Mouse (Mus musculus): ENCODE measurements around the gene Sostdc1. TPM values are rescaled to one million over a fixed set of nuclear protein-coding genes. Genes with fewer than 3 reads are reported as not detected.

The Sostdc1 gene
- polyA plus RNA-seq, 1 experiment, result 14.8 TPM

- TF ChIP-seq POLR2A (IDR thresholded peaks at IDR 0.05; ENCODE audit: borderline replicate concordance, extremely low read depth, insufficient read depth, insufficient read length, poor library complexity, severe bottlenecking), result no peak
- no peak for TF ChIP-seq CTCF (IDR thresholded peaks at IDR 0.05; ENCODE audit: borderline replicate concordance, extremely low read depth, insufficient read depth, insufficient read length)
- DNase-seq (ENCODE audit: low read depth), result no peak
These were observed 1.6 kb downstream of the Sostdc1 start for GRCm38 (mm10) chr12:36315527-36315926.

- TF ChIP-seq POLR2A (IDR thresholded peaks at IDR 0.05; ENCODE audit: borderline replicate concordance, extremely low read depth, insufficient read depth, insufficient read length, poor library complexity, severe bottlenecking) (no peak), CTCF (IDR thresholded peaks at IDR 0.05; ENCODE audit: borderline replicate concordance, extremely low read depth, insufficient read depth, insufficient read length) (no peak)
- no peak for DNase-seq (ENCODE audit: low read depth)
These were observed 2.1 kb downstream of the Sostdc1 start for GRCm38 (mm10) chr12:36316056-36316455.

- peak; percentile 83 for DNase-seq (ENCODE audit: low read depth)
- no peak for TF ChIP-seq CTCF (IDR thresholded peaks at IDR 0.05; ENCODE audit: borderline replicate concordance, extremely low read depth, insufficient read depth, insufficient read length)
- no peak for TF ChIP-seq POLR2A (IDR thresholded peaks at IDR 0.05; ENCODE audit: borderline replicate concordance, extremely low read depth, insufficient read depth, insufficient read length, poor library complexity, severe bottlenecking)
These were observed 3.3 kb downstream of the Sostdc1 start for GRCm38 (mm10) chr12:36317036-36317819.

GRCm38 (mm10) chr12:36317820-36318135, 3.8 kb downstream of the Sostdc1 start:
- DNase-seq (ENCODE audit: low read depth), result peak; percentile 44

GRCm38 (mm10) chr12:36326101-36326521, 12.2 kb downstream of the Sostdc1 start:
- TF ChIP-seq POLR2A (IDR thresholded peaks at IDR 0.05; ENCODE audit: borderline replicate concordance, extremely low read depth, insufficient read depth, insufficient read length, poor library complexity, severe bottlenecking) (no peak), CTCF (IDR thresholded peaks at IDR 0.05; ENCODE audit: borderline replicate concordance, extremely low read depth, insufficient read depth, insufficient read length) (no peak)
- no peak for DNase-seq (ENCODE audit: low read depth)

More at GRCm38 (mm10) chr12:36317820-36318135, 3.8 kb downstream of the Sostdc1 start:
- no peak for TF ChIP-seq POLR2A (IDR thresholded peaks at IDR 0.05; ENCODE audit: borderline replicate concordance, extremely low read depth, insufficient read depth, insufficient read length, poor library complexity, severe bottlenecking)
- no peak for TF ChIP-seq CTCF (IDR thresholded peaks at IDR 0.05; ENCODE audit: borderline replicate concordance, extremely low read depth, insufficient read depth, insufficient read length)

- DNase-seq (ENCODE audit: low read depth), result peak; percentile 24
- TF ChIP-seq CTCF (IDR thresholded peaks at IDR 0.05; ENCODE audit: borderline replicate concordance, extremely low read depth, insufficient read depth, insufficient read length) (no peak), POLR2A (IDR thresholded peaks at IDR 0.05; ENCODE audit: borderline replicate concordance, extremely low read depth, insufficient read depth, insufficient read length, poor library complexity, severe bottlenecking) (no peak)
These were observed 18.7 kb downstream of the Sostdc1 start for GRCm38 (mm10) chr12:36332676-36333075.

- TF ChIP-seq CTCF (IDR thresholded peaks at IDR 0.05; ENCODE audit: borderline replicate concordance, extremely low read depth, insufficient read depth, insufficient read length) (no peak), POLR2A (IDR thresholded peaks at IDR 0.05; ENCODE audit: borderline replicate concordance, extremely low read depth, insufficient read depth, insufficient read length, poor library complexity, severe bottlenecking) (no peak)
- DNase-seq (ENCODE audit: low read depth), result peak; percentile 50
These were observed 19.9 kb downstream of the Sostdc1 start for GRCm38 (mm10) chr12:36333837-36334281.

- no peak for TF ChIP-seq CTCF (IDR thresholded peaks at IDR 0.05; ENCODE audit: borderline replicate concordance, extremely low read depth, insufficient read depth, insufficient read length)
- TF ChIP-seq POLR2A (IDR thresholded peaks at IDR 0.05; ENCODE audit: borderline replicate concordance, extremely low read depth, insufficient read depth, insufficient read length, poor library complexity, severe bottlenecking), result no peak
These were observed 30.2 kb downstream of the Sostdc1 start for GRCm38 (mm10) chr12:36344131-36344530.

GRCm38 (mm10) chr12:36360064-36360463, 46.1 kb downstream of the Sostdc1 start:
- DNase-seq (ENCODE audit: low read depth), result no peak
- TF ChIP-seq CTCF (IDR thresholded peaks at IDR 0.05; ENCODE audit: borderline replicate concordance, extremely low read depth, insufficient read depth, insufficient read length), result no peak
- TF ChIP-seq POLR2A (IDR thresholded peaks at IDR 0.05; ENCODE audit: borderline replicate concordance, extremely low read depth, insufficient read depth, insufficient read length, poor library complexity, severe bottlenecking), result no peak

More at GRCm38 (mm10) chr12:36344131-36344530, 30.2 kb downstream of the Sostdc1 start:
- no peak for DNase-seq (ENCODE audit: low read depth)

GRCm38 (mm10) chr12:36360693-36361092, 46.8 kb downstream of the Sostdc1 start:
- DNase-seq (ENCODE audit: low read depth), result no peak
- TF ChIP-seq POLR2A (IDR thresholded peaks at IDR 0.05; ENCODE audit: borderline replicate concordance, extremely low read depth, insufficient read depth, insufficient read length, poor library complexity, severe bottlenecking) (no peak), CTCF (IDR thresholded peaks at IDR 0.05; ENCODE audit: borderline replicate concordance, extremely low read depth, insufficient read depth, insufficient read length) (no peak)

- TF ChIP-seq POLR2A (IDR thresholded peaks at IDR 0.05; ENCODE audit: borderline replicate concordance, extremely low read depth, insufficient read depth, insufficient read length, poor library complexity, severe bottlenecking) (no peak), CTCF (IDR thresholded peaks at IDR 0.05; ENCODE audit: borderline replicate concordance, extremely low read depth, insufficient read depth, insufficient read length) (no peak)
These were observed 50.1 kb downstream of the Sostdc1 start for GRCm38 (mm10) chr12:36364013-36364412.

More at GRCm38 (mm10) chr12:36364013-36364412, 50.1 kb downstream of the Sostdc1 start:
- no peak for DNase-seq (ENCODE audit: low read depth)

Other genes with a start within 250 kb of the Sostdc1 start
- gene Ankmy2, start 157.0 kb upstream of the Sostdc1 start, polyA plus RNA-seq (2012; rRNA removed), result 29.9 and 39.5 TPM in 2 replicates
- gene Bzw2, start 156.1 kb upstream of the Sostdc1 start, polyA plus RNA-seq (2012; rRNA removed), result 225 and 239 TPM in 2 replicates
- not detected in 2 replicates for gene Lrrc72, start 60.7 kb upstream of the Sostdc1 start, polyA plus RNA-seq (2012; rRNA removed)
- gene Ispd, start 67.3 kb downstream of the Sostdc1 start, polyA plus RNA-seq (2012; rRNA removed), result 3.3 and 5.1 TPM in 2 replicates
- gene D630036H23Rik, start 68.0 kb downstream of the Sostdc1 start, polyA plus RNA-seq (2012; rRNA removed), result 0.94 and 1.0 TPM in 2 replicates